ENCODE assay signal across 7 mouse cellular contexts in genomic region chr12:108835840-108836409, GRCm38 (mm10). TPM values are rescaled to one million over a fixed set of nuclear protein-coding genes. Genes with fewer than 3 reads are reported as not detected.
DNase-seq lines count a peak whose midpoint lies in the region; ATAC-seq lines count a peak whose summit lies in the region.

Gene Slc25a29 (minus strand): TSS chr12:108835883.
Gene Slc25a47 (plus strand): TSS chr12:108836046.

- intact Hi-C loops in gastrocnemius, postnatal 36 days (cut with DNase I): loop anchor here (1.0 kb wide), 1 partner anchor 40 kb away; no protein-coding TSS in a partner anchor
- intact Hi-C loops in left cerebral cortex, postnatal 25 days (cut with DNase I): loop anchor here (2.0 kb wide), 1 partner anchor 41 kb away; no protein-coding TSS in a partner anchor

- H3K27me3 ChIP-seq in intestine, embryonic 15.5 days (replicated peaks): no peaks in the 10 kb centered on the region
- peaks cover 18% of the 10 kb centered on the region for H3K27me3 ChIP-seq in midbrain, embryonic 10.5 days (ENCODE audit: low read depth, poor library complexity, severe bottlenecking)

- H3K4me2 ChIP-seq in intestine, embryonic 15.5 days (replicated peaks): peak within 1 kb of the TSS; percentile 95

- peak within 1 kb of the TSS; percentile 76 for H3K4me3 ChIP-seq in intestine, embryonic 15.5 days (replicated peaks)
- peak within 1 kb of the TSS; percentile 74 for H3K4me3 ChIP-seq in midbrain, embryonic 10.5 days

- peaks cover under 1% of the 10 kb centered on the region; the same call in 1 of the 2 replicates for H3K36me3 ChIP-seq in intestine, embryonic 15.5 days
- H3K36me3 ChIP-seq in midbrain, embryonic 10.5 days: peaks cover 45% of the 10 kb centered on the region

- peak; percentile 94 to 95 for DNase-seq in adrenal gland, adult 18-20 months (ENCODE audit: low spot score in 2 of 2)
- DNase-seq in embryo, embryonic 11 days: peak; percentile 99
- peak; percentile 95 to 97 for DNase-seq in gastrocnemius, postnatal 36 days
- DNase-seq in left cerebral cortex, postnatal 25 days (ENCODE audit: low spot score in 2 of 2): peak; percentile 97 to 98
- peak; percentile 96 for DNase-seq in midbrain, embryonic 10.5 days (ENCODE audit: low spot score)
- peak; percentile 97 for DNase-seq in right cerebral cortex, postnatal 4 days

- H3K9ac ChIP-seq in intestine, embryonic 15.5 days: peak within 1 kb of the TSS; percentile 80

- no peaks in the 10 kb centered on the region for H3K9me3 ChIP-seq in intestine, embryonic 15.5 days
- H3K9me3 ChIP-seq in midbrain, embryonic 10.5 days (replicated peaks): no peaks in the 10 kb centered on the region

- H3K4me1 ChIP-seq in intestine, embryonic 15.5 days (replicated peaks): peaks cover 33% of the 10 kb centered on the region
- peaks cover 48% of the 10 kb centered on the region for H3K4me1 ChIP-seq in midbrain, embryonic 10.5 days

- under 1% methylated on average over 52 of the region's 53 CpGs for WGBS in intestine, embryonic 15.5 days
- WGBS in midbrain, embryonic 10.5 days: under 1% methylated on average over 53 of the region's 53 CpGs

- peak; percentile 99 for ATAC-seq in intestine, embryonic 15.5 days

- H3K27ac ChIP-seq in intestine, embryonic 15.5 days: peak within 1 kb of the TSS; percentile 91
- peak within 1 kb of the TSS; percentile 90 for H3K27ac ChIP-seq in midbrain, embryonic 10.5 days (replicated peaks)

RNA-seq across cellular contexts. Expression of gene Slc25a29, which starts in this region (rescaled TPM):
- total RNA-seq in adrenal gland, adult 18-20 months (2021): 10 to 100 TPM; 17.5 to 30.1 TPM
- total RNA-seq in gastrocnemius, postnatal 36 days (2021): 1 to 10 TPM; 7.3 to 9.2 TPM
- polyA plus RNA-seq in intestine, embryonic 15.5 days (2015; fragmentation: Nextera tagmentation; extraction: Ambion mirVana): 5.5 and 6.3 TPM in 2 replicates
- total RNA-seq in left cerebral cortex, postnatal 25 days (2021): 10 to 100 TPM; 15.6 to 16.6 TPM
- 12.4 TPM in 2 replicates for polyA plus RNA-seq in midbrain, embryonic 10.5 days (2016; fragmentation: Nextera tagmentation; extraction: Ambion mirVana)

RNA-seq across cellular contexts. Expression of gene Slc25a47, which starts in this region (rescaled TPM):
- total RNA-seq in adrenal gland, adult 18-20 months (2021): 10 to 100 TPM; 12.6 to 14.6 TPM
- 1 to 10 TPM; 4.9 to 6.8 TPM for total RNA-seq in gastrocnemius, postnatal 36 days (2021)
- polyA plus RNA-seq in intestine, embryonic 15.5 days (2015; fragmentation: Nextera tagmentation; extraction: Ambion mirVana): 7.3 and 10.1 TPM in 2 replicates
- total RNA-seq in left cerebral cortex, postnatal 25 days (2021): 10 to 100 TPM in 1 of 2 experiments, 1 to 10 TPM in 1; 9.5 to 11.4 TPM
- 11.7 and 12.5 TPM in 2 replicates for polyA plus RNA-seq in midbrain, embryonic 10.5 days (2016; fragmentation: Nextera tagmentation; extraction: Ambion mirVana)

Comparison
In these comparisons a context has a peak if more than half of its experiments do, and no peak if none do; other contexts are left out.
1. Peak in every context shown above with its lines: DNase-seq, ATAC-seq, H3K4me3 ChIP-seq and H3K27ac ChIP-seq.